Mouse (Mus musculus) embryo, embryonic 11 days (tissue): ENCODE data around the gene Tstd1.
A peak's percentile ranks its signal among the peaks of the same experiment; 100 is the strongest.

Experiments used
- DNase-seq: peaks from one replicate; pipeline ENCODE4 v3.0.0-alpha.2; 2015

The Tstd1 gene

DNA sequence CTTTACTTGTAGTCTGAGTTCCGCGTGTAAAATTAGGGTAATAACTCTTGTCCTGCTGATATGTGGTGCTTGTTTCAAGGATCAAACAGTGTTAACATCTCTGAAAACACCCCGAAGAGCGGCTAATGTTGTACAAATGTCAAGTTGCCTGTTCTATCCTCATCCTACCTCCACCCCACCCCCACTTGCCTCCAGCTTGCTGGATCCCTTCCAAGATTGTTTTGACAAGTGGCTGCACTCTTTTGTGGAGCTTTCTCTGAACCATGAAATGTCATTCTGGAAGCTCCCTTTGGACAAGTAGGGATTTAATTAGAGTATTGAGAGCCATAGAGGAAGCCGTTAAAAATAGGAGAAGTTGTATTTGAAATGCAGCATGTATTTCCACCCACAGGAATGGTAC lies 41.1 kb downstream of the Tstd1 start:
- DNase-seq = peak; percentile 26

- no peak for DNase-seq
These were observed 42.2 kb downstream of the Tstd1 start for GRCm38 (mm10) chr1:171460551-171461503.

DNA sequence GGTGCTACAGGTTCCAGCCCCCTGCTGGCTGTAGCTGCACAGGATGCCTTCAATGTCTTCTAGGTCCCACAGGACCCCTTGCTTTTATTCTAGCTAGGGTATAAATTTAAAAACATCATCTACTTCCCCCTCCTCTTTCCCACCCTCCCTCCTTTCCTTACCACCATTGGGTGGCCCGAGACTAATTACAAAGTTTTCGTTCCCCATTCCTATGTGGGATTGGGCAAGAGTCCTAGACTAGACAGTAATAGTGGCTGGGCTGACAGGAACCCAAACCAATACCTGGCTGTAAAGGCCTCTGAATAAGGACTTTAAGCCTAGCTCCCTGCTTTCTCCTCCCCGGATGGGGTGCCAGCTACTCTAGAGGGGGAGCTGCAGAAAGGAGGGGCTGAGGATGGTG lies 44.5 kb downstream of the Tstd1 start:
- DNase-seq = no peak

- DNase-seq = no peak
These were observed 47.2 kb downstream of the Tstd1 start for GRCm38 (mm10) chr1:171465749-171466412.

- no peak for DNase-seq
These were observed 47.9 kb downstream of the Tstd1 start for GRCm38 (mm10) chr1:171466565-171466964.

DNA sequence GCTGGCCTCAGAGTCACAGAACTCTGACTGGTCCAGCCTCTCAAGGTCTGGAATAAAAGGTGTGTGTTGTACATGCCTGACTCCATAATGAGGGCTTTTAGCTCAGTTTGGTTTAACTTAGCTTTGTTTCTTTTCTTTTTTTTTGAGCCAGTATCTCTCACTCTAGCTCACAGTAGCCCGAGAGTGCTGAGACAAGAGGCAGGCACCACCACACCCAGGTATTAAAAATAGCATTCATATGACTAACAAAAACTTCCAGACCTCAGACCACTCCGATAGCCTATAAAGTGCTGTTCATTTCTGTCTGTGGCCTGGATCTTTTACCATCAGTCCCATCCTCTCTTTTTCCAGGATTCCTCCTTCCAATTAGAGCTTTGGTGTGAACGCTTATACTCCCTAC lies 51.0 kb downstream of the Tstd1 start:
- no peak for DNase-seq
